Mouse (Mus musculus): ENCODE data around the gene Zfp428. TPM values are rescaled to one million over a fixed set of nuclear protein-coding genes. Genes with fewer than 3 reads are reported as not detected.

Zfp428 gene
- total and polyA plus RNA-seq, 2 experiments from 2014 or later, result 209 to 297 TPM

- no peak within 1 kb of the TSS for H3K27ac ChIP-seq (ENCODE audit: low read depth, low read length)
- WGBS, result 12% methylated on average over 27 of the region's 27 CpGs
- no peak within 1 kb of the TSS for H3K9ac ChIP-seq (replicated peaks; ENCODE audit: low read length, poor library complexity, severe bottlenecking)
- H3K36me3 ChIP-seq (ENCODE audit: insufficient read depth, low read length), result no peaks in the 10 kb centered on the region
- 0 out of 2 replicates have a peak, but pooled peaks have one; percentile 23 for ATAC-seq (ENCODE audit: low FRiP score)
- no peaks in the 10 kb centered on the region for H3K4me1 ChIP-seq (ENCODE audit: insufficient read depth, low read length)
- H3K27me3 ChIP-seq (ENCODE audit: insufficient read depth, low read length), result 0 out of 2 replicates have a peak, but pooled peaks cover 4% of the 10 kb centered on the region
- no peaks in the 10 kb centered on the region for H3K9me3 ChIP-seq (ENCODE audit: low read length)
- DNase-seq (ENCODE audit: low spot score), result no peak
- no peak for TF ChIP-seq CTCF (IDR thresholded peaks at IDR 0.05)
- H3K4me3 ChIP-seq (ENCODE audit: low read depth, low read length), result 0 out of 2 replicates have a peak within 1 kb of the TSS, but pooled peaks have one; percentile 1
- peak within 1 kb of the TSS; percentile 33; the same call in 1 of the 2 replicates for H3K4me2 ChIP-seq (ENCODE audit: low read depth, low read length, poor library complexity, severe bottlenecking)
Measured at GRCm38 (mm10) chr7:24462388-24463319, 44.2 kb upstream of the Zfp428 start, which contains the start of gene Plaur. TSS of gene Plaur (plus strand) at chr7:24462484.

- Histone ChIP-seq H3K4me2 (ENCODE audit: low read depth, low read length, poor library complexity, severe bottlenecking) (no peak overlapping the region), H3K27ac (ENCODE audit: low read depth, low read length) (no peak overlapping the region), H3K4me3 (ENCODE audit: low read depth, low read length) (no peak overlapping the region), H3K4me1 (ENCODE audit: insufficient read depth, low read length) (no peaks in the 10 kb centered on the region), H3K27me3 (ENCODE audit: insufficient read depth, low read length) (0 out of 2 replicates have a peak, but pooled peaks cover 4% of the 10 kb centered on the region), H3K36me3 (ENCODE audit: insufficient read depth, low read length) (no peaks in the 10 kb centered on the region), H3K9me3 (ENCODE audit: low read length) (no peaks in the 10 kb centered on the region), H3K9ac (replicated peaks; ENCODE audit: low read length, poor library complexity, severe bottlenecking) (no peak overlapping the region)
- no peak for TF ChIP-seq CTCF (IDR thresholded peaks at IDR 0.05)
- ATAC-seq (ENCODE audit: low FRiP score) (no peak), DNase-seq (ENCODE audit: low spot score) (no peak)
- WGBS, result 89% methylated on average over 6 of the region's 6 CpGs
Measured at GRCm38 (mm10) chr7:24466835-24467234, 40.0 kb upstream of the Zfp428 start.

GRCm38 (mm10) chr7:24467886-24468285, 38.9 kb upstream of the Zfp428 start:
- ATAC-seq (ENCODE audit: low FRiP score), result no peak
- TF ChIP-seq CTCF (IDR thresholded peaks at IDR 0.05), result no peak
- Histone ChIP-seq H3K27me3 (ENCODE audit: insufficient read depth, low read length) (no peaks in the 10 kb centered on the region), H3K36me3 (ENCODE audit: insufficient read depth, low read length) (no peaks in the 10 kb centered on the region), H3K9me3 (ENCODE audit: low read length) (no peaks in the 10 kb centered on the region), H3K4me1 (ENCODE audit: insufficient read depth, low read length) (no peaks in the 10 kb centered on the region), H3K9ac (replicated peaks; ENCODE audit: low read length, poor library complexity, severe bottlenecking) (no peak overlapping the region), H3K27ac (ENCODE audit: low read depth, low read length) (no peak overlapping the region), H3K4me3 (ENCODE audit: low read depth, low read length) (no peak overlapping the region), H3K4me2 (ENCODE audit: low read depth, low read length, poor library complexity, severe bottlenecking) (no peak overlapping the region)
- WGBS, result 72% methylated on average over 5 of the region's 5 CpGs
- DNase-seq (ENCODE audit: low spot score), result no peak

GRCm38 (mm10) chr7:24469126-24469525, 37.7 kb upstream of the Zfp428 start:
- DNase-seq (ENCODE audit: low spot score), result no peak
- peak; percentile 57 for TF ChIP-seq CTCF (IDR thresholded peaks at IDR 0.05)
- Histone ChIP-seq H3K4me3 (ENCODE audit: low read depth, low read length) (no peak overlapping the region), H3K4me1 (ENCODE audit: insufficient read depth, low read length) (no peaks in the 10 kb centered on the region), H3K9me3 (ENCODE audit: low read length) (no peaks in the 10 kb centered on the region), H3K36me3 (ENCODE audit: insufficient read depth, low read length) (no peaks in the 10 kb centered on the region), H3K27ac (ENCODE audit: low read depth, low read length) (no peak overlapping the region), H3K4me2 (ENCODE audit: low read depth, low read length, poor library complexity, severe bottlenecking) (no peak overlapping the region), H3K9ac (replicated peaks; ENCODE audit: low read length, poor library complexity, severe bottlenecking) (no peak overlapping the region), H3K27me3 (ENCODE audit: insufficient read depth, low read length) (no peaks in the 10 kb centered on the region)
- no peak for ATAC-seq (ENCODE audit: low FRiP score)
- 83% methylated on average over 3 of the region's 3 CpGs for WGBS

GRCm38 (mm10) chr7:24470356-24470755, 36.5 kb upstream of the Zfp428 start:
- 96% methylated on average over 7 of the region's 7 CpGs for whole genome bisulfite sequencing

GRCm38 (mm10) chr7:24472442-24472841, 34.4 kb upstream of the Zfp428 start:
- no peak overlapping the region for H3K27ac ChIP-seq (ENCODE audit: low read depth, low read length)
- no peaks in the 10 kb centered on the region for H3K27me3 ChIP-seq (ENCODE audit: insufficient read depth, low read length)
- no peak overlapping the region for H3K9ac ChIP-seq (replicated peaks; ENCODE audit: low read length, poor library complexity, severe bottlenecking)
- H3K4me3 ChIP-seq (ENCODE audit: low read depth, low read length), result no peak overlapping the region
- DNase-seq (ENCODE audit: low spot score) (peak; percentile 42), ATAC-seq (ENCODE audit: low FRiP score) (no peak)
- H3K4me2 ChIP-seq (ENCODE audit: low read depth, low read length, poor library complexity, severe bottlenecking), result no peak overlapping the region
- no peaks in the 10 kb centered on the region for H3K9me3 ChIP-seq (ENCODE audit: low read length)
- TF ChIP-seq CTCF (IDR thresholded peaks at IDR 0.05), result no peak
- 66% methylated on average over 6 of the region's 6 CpGs for WGBS
- H3K4me1 ChIP-seq (ENCODE audit: insufficient read depth, low read length), result no peaks in the 10 kb centered on the region
- H3K36me3 ChIP-seq (ENCODE audit: insufficient read depth, low read length), result no peaks in the 10 kb centered on the region

More at GRCm38 (mm10) chr7:24470356-24470755, 36.5 kb upstream of the Zfp428 start:
- ATAC-seq (ENCODE audit: low FRiP score) (no peak), DNase-seq (ENCODE audit: low spot score) (no peak)
- Histone ChIP-seq H3K4me3 (ENCODE audit: low read depth, low read length) (no peak overlapping the region), H3K4me1 (ENCODE audit: insufficient read depth, low read length) (no peaks in the 10 kb centered on the region), H3K4me2 (ENCODE audit: low read depth, low read length, poor library complexity, severe bottlenecking) (no peak overlapping the region), H3K27me3 (ENCODE audit: insufficient read depth, low read length) (no peaks in the 10 kb centered on the region), H3K36me3 (ENCODE audit: insufficient read depth, low read length) (no peaks in the 10 kb centered on the region), H3K9ac (replicated peaks; ENCODE audit: low read length, poor library complexity, severe bottlenecking) (no peak overlapping the region), H3K9me3 (ENCODE audit: low read length) (no peaks in the 10 kb centered on the region), H3K27ac (ENCODE audit: low read depth, low read length) (no peak overlapping the region)
- no peak for TF ChIP-seq CTCF (IDR thresholded peaks at IDR 0.05)

Measured in midbrain, postnatal 0 days (tissue).